Mouse (Mus musculus): ENCODE measurements around the gene Slc9a9.

The Slc9a9 gene

DNA sequence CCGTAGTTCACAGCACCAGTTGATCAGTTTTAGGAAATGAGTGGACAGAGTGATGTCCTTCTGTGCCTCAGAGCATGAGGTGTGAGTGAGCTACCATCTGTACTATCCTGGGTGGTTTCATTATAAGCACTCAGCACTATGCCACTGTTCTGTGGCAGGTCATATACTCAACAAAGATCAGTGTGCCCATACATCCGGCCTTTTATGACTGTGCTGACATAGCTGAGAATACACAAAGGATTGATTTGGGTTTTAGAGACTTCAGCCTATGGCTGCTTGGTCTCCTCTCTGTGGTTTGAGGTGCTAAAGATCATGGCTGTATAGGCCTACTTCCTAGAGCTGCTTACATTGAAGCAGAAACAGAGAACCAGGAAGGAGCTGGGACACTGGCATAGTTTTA lies 12.6 kb downstream of the Slc9a9 start:
- no peak for DNase-seq (ENCODE audit: low read depth)

DNA sequence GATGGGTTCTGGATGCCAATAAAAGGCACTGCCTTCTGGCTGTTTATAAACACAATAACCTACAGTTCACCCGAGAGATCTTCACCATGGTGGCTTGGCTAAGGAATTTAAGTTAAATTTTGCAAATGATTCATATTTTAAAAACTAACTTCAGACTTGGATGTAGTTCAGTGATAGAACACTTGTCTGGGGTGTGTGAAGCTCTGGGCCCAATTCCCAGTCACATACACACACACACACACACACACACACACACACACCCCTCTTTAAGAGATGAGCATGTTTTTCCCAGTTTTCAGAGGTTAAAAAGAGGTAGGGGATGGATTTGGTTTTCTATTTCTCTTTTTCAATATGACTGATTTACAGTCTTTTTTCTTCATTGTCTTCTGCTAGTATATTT lies 15.9 kb downstream of the Slc9a9 start:
- no peak for DNase-seq (ENCODE audit: low read depth)

DNA sequence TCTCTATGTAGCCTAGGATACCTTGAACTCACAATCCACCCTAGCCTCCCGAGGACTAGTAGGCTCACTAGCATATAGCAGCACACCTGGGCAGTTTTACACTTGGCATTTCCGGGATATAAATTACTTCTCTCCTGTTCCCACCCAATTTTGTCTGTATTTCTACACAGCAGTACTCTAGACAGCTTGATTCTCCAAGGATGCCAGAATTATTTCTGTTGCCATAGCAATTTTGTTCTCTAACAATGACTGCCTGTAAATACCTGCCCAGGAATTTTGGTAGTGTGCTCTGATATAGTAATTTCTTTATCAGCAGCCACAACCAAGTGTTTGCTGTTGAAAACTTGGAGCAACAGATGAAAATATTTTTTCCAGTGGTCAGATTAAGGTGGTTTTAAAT lies 16.7 kb downstream of the Slc9a9 start:
- no peak for DNase-seq (ENCODE audit: low read depth)

DNA sequence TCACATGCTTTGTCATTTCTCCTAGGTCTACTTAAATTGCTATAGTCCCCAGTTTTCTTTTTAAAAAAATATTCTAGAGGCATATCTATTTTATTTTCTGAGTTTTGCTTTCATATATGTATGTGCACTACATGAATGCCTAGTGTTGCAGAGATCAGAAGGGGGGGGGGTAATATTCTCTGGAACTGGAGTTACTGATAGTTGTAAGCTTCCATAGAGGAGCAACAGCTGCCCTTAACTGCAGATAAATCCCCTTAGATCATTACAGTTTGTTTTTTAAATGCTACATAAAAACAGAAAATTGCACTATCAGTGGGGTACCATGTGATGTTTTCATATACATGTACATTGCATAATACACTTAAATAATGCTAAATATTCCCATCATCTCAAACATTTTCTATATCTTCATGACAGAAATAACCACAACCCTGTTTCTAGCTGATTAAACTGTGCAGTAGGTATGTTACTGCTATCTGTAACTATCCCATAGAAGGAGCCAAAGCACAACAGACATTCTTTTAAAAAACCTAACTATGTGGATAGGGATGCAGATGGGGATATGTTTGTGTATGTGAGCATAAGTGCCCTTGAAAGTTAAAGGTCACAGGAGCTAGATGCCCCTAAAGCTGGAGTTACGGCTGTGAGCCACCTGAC lies 17.6 kb downstream of the Slc9a9 start:
- DNase-seq (ENCODE audit: low read depth), result no peak

DNA sequence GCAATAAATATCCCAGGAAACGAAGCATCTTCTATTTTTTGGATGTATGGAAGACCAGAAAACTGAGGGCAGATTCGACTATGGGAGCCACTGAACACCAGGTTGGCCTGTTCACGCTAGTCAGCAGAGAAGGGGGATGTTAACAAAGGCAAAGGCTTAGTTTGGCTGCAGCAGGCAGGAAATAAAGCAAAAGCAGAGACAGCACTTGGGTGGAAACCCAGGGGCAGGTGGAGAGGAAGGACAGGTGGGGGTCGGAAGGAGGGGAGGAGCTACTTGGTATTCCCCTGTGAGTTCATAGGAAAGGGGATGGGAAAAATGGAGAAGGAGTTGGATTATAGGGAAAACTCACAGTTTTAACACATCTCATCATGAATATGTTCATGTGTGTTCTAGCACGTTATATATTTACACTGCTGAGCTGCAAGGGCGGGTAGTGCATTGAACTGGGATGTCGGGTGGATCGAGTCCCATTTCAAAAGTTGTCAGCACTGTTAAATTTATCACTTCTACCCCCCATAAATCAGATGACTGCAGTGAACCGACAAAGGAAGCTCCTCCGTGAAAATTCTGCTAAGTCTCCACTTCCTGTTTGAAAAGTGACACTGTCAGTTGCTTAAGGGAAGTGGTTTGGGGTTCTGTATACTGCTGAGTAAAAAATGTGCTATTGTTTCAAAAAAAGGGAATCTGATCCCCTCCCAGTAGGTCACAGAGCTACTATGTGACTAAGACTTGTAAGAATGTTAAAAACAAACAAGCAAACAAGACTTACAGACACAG lies 21.8 kb downstream of the Slc9a9 start:
- DNase-seq (ENCODE audit: low read depth), result no peak

DNA sequence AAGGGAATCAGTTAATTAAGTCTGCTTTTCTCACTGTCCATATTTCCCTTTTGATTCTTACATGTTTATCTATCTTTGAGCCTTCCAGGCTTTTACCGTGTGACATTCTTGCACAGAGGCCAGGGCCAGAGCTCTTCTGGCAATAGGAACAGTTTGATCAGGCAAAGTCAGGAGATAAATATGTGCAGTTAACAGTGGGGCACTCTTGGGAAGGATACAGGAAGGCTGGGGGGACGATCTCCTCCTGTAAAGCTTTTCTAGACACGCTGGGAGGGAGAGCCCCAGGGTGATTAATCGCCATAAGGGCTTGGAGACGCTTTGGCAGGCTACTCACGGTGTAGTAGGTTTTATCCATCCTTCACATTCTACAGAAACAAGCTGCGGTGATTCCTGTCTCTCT lies 22.4 kb downstream of the Slc9a9 start:
- DNase-seq (ENCODE audit: low read depth), result no peak

DNA sequence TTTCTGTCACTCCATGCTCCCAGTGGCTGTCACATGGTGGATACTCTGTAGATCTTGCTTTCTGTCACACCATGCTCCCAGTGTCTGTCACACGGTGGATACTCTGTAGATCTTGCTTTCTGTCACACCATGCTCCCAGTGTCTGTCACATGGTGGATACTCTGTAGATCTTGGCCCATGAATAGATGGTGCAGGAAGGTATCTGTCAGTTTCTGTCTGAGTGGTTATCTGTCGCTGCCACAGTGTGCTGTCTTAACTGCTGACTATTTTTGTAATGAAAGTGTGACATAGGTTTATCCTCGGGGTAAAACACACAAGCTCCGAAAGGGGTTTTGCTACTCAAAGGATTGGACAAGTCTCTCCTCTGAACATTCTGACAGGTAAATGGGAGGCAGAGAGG lies 24.5 kb downstream of the Slc9a9 start:
- DNase-seq (ENCODE audit: low read depth), result no peak

DNA sequence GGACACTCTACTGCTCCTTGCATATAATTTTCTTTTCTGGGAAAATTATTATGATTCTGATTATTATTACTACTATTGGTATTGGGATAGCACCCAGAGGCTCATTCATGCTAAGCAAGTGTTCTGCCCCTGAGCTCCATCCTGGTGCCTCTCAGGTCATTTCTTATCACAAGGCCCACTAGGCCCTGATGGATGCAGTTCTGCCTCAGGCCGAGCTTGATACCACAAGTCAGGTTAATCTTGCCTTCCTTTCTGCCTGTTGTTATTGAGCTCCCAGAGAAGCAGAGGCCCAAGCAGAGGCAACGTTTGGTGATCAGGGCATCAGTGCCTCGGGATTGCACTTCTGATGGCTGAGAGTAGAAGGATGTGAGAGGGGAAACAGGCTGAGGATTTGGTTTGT lies 25.3 kb downstream of the Slc9a9 start:
- peak; percentile 19 for DNase-seq (ENCODE audit: low read depth)

DNA sequence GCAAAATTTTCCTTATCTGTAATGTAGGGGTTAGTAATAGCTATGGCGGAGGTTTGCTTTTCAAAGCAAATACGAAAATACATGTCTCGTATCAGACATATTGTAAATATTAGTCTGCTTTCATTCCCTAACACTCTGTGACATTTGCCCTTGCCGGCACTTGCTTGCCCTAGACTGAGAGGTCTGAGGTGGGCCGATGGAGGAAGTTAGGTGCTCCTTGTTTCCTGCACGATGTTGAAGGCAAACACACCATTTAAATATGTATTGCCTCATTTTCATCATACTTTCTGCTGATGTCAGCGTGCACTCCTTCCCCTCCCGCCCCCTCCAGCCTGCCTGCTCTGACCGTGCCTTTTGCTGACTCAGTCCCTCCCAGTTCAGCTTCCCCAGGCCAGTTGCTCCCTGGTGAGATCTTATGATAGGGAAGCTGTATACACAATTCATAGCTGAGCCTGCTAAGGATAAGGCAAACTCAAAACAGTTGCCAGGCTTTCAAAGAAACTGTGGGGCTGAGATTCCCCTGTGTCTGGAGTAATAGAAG lies 26.9 kb downstream of the Slc9a9 start:
- DNase-seq (ENCODE audit: low read depth), result no peak

DNA sequence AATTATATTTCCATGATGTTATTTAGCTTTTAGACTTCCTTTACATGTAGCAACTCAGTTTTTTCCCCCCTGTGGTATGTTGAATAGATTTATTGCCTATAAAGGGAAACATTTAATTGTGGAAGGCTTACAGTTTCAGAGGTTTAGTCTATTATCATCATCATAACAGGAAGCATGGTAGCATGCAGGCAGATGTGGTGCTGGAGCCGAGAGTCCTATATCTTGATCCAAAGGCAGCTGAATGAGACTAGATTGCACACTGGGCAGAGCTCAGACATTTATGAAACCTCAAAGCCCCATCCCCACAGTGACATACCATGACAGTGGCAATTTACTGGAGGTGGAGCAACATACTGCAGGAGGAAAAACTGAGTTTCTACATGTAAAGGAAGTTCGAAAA lies 28.5 kb downstream of the Slc9a9 start:
- DNase-seq (ENCODE audit: low read depth), result no peak

DNA sequence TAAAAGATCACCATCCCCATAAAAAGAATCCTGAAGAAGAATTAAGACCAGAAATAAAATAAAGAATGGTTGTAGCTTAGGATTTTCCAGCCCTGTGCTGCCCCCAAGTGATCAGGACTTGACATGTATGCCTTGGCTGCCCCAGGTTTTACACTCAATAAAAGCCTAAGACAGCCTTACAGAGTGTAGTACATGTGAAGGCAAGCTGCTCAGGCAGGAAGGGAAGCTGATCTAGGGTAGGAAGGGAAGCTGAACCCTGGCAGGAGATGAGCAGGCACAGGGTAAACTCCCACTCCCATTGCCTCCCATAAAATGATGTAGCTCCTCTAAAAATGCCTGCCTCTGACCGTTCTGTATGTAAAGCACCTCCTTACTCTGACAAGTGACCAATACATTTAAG lies 30.8 kb downstream of the Slc9a9 start:
- no peak for DNase-seq (ENCODE audit: low read depth)

DNA sequence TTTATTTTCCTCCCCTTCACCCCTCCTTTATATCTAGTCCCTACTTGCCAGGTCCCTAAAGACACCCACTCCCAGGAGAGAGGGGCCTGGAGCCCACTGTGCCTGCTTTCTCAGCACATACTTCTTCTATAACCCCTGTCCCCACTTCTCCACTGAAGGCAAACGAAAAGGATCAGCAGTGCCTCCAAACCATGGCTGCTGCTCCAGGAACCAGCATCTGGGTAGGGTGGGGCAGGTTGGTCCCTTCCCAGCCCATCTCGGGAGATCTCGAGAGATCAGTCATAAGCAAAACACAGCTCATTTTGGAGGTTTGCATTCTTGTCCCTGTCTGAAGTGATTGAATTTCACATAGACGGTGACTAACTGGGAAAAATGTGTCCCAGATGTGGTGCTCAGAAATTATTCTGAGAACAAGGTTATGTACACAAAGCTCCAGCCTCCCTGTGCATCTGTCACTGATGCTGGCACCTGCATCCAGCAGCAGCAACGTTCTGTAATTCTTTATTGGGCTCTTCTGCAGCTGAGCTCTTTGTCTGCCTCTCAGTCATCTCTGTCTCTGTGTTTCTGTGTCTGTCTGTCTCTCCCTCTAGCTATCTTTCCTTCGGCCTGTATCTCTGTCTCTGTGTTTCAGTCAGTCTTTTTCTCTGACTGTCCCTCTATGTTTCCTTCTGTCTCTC lies 31.6 kb downstream of the Slc9a9 start:
- no peak for DNase-seq (ENCODE audit: low read depth)

DNA sequence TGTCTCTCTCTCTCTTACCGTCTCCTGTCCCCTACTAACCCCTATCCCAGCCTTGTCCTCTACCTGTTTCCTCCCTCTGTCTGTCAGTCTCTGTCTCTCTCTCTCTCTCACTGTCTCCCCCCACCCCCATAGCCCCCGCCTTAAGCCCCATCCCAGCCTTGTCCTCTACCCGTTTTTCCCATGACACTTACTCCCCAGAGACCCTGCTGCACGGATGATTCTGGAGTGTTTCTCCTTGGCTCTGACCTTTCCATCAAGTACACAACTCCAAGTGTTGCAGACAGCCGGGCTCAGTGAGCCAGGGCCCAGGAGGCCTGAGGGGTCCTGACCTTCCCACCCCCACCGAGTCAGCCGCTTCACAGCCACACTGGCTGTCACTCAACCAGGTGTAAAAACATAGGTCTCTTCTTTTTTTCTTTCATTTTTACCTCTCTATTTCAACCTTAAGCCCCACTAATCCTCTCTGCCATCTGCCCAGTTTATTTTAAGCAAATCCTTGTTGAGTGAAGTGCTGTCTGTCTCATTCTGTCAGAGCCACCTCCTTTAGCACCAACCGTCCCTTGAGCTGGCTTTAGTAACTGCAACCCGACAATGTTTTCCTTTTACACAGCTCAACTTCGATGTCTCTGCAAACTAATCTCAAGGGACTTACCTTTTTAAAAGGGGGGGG lies 32.4 kb downstream of the Slc9a9 start:
- DNase-seq (ENCODE audit: low read depth), result no peak

DNA sequence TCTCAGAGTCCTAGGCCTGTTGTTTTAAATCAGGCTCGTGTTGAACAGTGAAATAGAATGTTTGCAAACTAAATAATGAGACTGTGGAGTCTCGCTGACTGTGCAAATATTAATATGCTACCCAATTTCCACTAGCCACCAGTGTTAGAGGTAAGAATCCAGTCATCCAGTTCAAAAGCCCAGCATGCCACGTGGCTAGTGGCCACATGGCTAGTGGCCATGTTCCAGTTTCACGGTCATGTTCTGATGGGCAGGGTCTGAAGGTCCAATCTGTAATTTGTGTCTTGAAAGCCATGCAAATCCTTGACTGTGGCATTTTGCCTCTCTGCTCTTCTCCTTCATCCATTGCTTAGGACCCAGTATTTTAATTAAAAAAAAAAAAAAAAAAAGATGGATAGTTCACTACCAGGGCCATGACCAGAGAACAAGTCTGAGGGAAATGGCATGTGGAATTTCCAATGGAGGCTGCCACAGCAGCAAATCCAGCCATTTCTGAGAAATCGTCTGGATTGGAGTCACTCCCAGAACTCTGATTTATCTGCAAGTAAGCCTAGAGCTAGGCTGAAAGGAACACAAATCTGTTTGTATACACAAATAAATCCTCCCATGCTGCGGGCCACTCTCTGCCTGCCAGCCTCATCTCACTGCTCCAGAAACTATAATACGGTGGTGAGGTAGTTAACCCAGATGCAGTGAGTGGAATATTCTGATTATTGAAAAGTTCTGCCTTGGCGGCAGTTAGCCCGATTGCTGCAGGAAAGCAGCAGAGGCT lies 35.5 kb downstream of the Slc9a9 start:
- DNase-seq (ENCODE audit: low read depth), result no peak

DNA sequence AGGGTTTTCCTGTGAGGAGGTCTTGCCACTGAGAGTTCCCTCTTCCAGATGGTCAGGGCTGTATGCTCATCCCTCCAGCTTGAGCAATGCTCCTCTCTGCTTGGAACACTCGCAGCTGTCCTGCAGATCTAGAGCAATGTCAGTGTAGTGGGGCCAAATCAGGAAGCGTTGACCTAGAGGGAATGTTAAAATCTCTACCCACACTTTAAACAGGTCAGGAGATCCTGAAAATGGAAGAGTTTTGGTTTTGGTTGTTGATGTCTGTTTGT lies 36.0 kb downstream of the Slc9a9 start:
- DNase-seq (ENCODE audit: low read depth), result no peak

DNA sequence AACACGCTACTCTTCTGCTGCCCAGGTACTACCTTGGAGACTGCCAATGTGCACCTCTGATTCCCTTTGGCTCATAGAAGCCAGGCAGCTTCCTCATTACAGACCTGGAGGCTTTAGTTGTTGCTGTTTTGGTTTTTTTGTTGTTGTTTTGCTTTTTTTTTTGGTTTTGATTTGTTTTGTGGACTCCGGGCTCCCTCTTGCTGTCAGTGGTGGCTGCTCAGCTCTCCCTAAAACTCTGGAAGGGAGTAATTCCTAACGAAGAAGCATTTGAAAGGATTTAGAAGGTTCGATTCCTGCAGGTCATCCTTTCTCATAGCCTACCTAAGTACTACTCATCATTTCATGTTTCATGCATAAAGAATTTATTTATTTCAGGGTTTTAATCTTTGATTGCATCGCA lies 42.4 kb downstream of the Slc9a9 start:
- no peak for DNase-seq (ENCODE audit: low read depth)

DNA sequence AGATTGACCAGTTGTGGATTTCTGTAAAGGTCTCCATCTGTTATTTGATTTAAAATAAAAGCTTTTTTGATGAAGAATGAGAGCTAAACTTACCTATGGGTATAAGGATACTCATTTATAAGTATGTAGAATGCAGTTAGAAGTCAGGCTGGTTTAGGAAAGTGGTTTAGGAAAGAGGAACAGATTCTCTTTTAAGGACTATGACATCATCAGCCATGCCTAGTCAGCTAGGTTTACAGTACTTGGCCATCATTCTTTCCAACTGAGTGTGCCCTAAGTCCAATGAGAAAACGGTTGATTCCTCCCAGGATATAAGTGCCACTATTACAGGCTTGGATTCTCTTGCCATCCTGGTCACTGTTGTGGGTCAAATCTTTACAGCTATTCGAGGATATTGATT lies 47.0 kb downstream of the Slc9a9 start:
- DNase-seq (ENCODE audit: low read depth), result no peak

DNA sequence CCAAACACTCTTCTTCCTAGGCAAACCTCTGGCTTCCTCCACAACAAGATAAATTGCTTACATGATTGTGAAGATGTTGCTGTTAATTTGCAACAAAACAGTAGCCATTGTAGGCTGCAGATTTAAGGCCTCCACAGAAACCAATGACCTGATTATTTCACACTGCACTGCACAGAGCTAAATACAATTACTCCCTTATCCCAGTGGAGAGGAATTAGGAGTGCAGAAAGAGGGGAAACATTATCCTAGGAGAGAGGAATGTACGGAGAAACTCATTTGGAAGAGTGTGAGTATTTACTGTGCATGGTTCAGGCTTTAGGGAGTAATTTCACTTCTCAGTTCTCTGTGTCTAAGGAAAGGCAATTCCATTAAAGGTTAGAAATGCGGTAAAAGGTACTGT lies 53.9 kb downstream of the Slc9a9 start:
- DNase-seq (ENCODE audit: low read depth), result no peak

DNA sequence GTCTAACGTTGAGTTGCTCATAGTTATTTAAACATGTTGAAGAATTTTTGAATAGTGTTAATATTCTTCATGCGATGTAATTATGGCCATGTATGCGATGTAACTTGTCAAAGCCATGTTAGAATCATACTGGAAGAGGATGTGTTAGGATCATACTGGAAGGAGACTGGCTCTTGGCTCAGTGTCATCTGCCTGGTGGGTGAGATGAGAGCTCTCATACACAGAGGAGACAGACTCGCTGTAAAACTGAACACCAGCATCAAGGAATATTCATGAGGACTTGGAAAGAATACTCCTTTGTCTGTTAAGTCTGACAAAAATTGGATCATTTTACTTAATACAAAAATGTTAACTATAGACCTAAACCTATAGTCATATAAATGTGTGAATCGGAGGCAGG lies 55.4 kb downstream of the Slc9a9 start:
- DNase-seq (ENCODE audit: low read depth), result no peak

DNA sequence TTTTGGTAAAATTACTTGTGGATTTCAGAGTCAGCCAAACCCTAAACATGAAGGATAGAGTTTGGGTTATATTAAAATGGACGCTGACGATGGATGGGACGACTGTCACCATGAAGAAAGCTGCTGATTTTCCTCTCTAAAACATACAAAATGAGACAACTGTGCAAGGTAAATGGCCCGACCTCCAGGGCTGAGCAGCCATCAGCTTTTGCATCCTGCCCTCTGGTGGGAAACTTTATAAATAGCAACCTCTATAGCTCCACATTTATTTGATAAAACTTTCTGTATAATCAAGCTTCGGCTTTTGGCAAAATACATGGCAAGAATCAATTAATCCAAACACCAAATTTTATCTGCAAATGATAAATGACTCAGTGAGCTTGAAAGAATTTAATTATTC lies 57.7 kb downstream of the Slc9a9 start:
- DNase-seq (ENCODE audit: low read depth), result no peak

DNA sequence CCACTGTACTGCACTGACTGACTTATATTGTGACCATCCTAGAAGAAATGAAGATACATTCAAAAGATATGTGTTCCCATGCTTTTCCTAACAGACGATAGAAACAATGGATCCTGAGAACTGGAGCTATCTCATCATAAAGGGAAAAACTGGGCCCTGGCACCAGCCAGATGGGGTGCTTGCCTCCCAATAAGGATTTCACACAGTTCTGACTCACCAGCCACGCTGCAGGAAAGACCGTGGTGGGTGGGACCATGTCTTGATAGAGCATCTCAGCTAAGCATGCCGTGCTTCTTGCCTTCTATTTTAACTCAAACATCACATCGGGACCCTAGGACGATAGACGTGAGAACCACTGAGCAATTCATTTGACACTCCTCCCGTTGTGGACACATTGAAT lies 60.7 kb downstream of the Slc9a9 start:
- no peak for DNase-seq (ENCODE audit: low read depth)

DNA sequence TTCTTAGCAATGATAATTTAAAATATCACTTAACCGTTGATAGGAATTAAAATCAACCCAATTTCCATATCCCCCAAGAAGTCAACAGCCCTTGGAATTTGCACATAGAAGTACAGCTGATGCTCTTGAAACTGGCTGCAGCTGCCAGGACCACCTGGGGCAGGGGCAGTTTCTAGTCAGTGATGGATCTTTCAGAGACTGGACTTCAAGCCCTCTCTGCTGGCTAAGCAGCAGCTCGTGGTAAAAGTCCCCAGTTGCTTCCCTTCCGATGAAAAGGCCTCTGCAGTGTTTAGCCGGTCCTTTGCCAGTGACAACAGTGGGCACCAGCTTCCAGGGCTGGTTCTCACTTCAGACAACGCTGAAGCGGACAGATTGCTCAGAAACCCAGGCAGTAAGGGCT lies 62.4 kb downstream of the Slc9a9 start:
- DNase-seq (ENCODE audit: low read depth), result no peak

Measured in c-Kit-positive CD71-positive TER-119-negative erythroid progenitor cells, embryonic 14.5 days (primary cell).